Mouse (Mus musculus) forebrain, embryonic 10.5 days (tissue): ENCODE data around the gene Ppm1j. TPM values are rescaled to one million over a fixed set of nuclear protein-coding genes. Genes with fewer than 3 reads are reported as not detected.
"Not testable (repeated sequence)": the region's sequence is repeated elsewhere in the genome, so short reads cannot be mapped to it uniquely, and the experiment has no call there.

ENCODE experiments used
- DNase-seq: peaks from one replicate; pipeline ENCODE4 v3.0.0-alpha.2; 2017; ENCODE audit warnings: low spot score; ENCODE audit errors: extremely low spot score
- H3K27ac ChIP-seq: fragments of 300-500 bp; sonication (generic); 2 replicates; pipeline ENCODE4 v1.5.1; 2016; ENCODE audit warnings: mild to moderate bottlenecking
- H3K27me3 ChIP-seq: fragments of 300-500 bp; sonication (generic); 2 replicates; pipeline ENCODE4 v1.6.1; 2016; ENCODE audit warnings: mild to moderate bottlenecking; ENCODE audit not compliant: poor library complexity, severe bottlenecking
- H3K36me3 ChIP-seq: fragments of 300-500 bp; sonication (generic); replicated peaks from 2 replicates; pipeline ENCODE4 v1.6.1; 2016; ENCODE audit warnings: mild to moderate bottlenecking, moderate library complexity
- H3K4me1 ChIP-seq: fragments of 300-500 bp; sonication (generic); 2 replicates; pipeline ENCODE4 v1.6.1; 2016
- H3K4me3 ChIP-seq: fragments of 300-500 bp; sonication (generic); 2 replicates; pipeline ENCODE4 v1.5.1; 2016; ENCODE audit warnings: mild to moderate bottlenecking, moderate library complexity
- H3K9me3 ChIP-seq: fragments of 300-500 bp; sonication (generic); 2 replicates; pipeline ENCODE4 v1.6.1; 2016; ENCODE audit warnings: mild to moderate bottlenecking, moderate library complexity
- WGBS: fragments of 180-500 bp; shearing (Covaris S2); methylation state at CpG from one replicate; pipeline ENCODE4 v1.1.7; 2016; 5-methylcytosine and 5-hydroxymethylcytosine counted together
- polyA plus RNA-seq: library from polyadenylated mRNA; unstranded; fragments of >200 nt; fragmentation: Nextera tagmentation; extraction: Ambion mirVana; gene quantifications from 2 replicates; pipeline ENCODE4 v1.2.1, GENCODE M21; 2016

Ppm1j gene
- 1.4 and 1.6 TPM in 2 replicates for polyA plus RNA-seq

DNA sequence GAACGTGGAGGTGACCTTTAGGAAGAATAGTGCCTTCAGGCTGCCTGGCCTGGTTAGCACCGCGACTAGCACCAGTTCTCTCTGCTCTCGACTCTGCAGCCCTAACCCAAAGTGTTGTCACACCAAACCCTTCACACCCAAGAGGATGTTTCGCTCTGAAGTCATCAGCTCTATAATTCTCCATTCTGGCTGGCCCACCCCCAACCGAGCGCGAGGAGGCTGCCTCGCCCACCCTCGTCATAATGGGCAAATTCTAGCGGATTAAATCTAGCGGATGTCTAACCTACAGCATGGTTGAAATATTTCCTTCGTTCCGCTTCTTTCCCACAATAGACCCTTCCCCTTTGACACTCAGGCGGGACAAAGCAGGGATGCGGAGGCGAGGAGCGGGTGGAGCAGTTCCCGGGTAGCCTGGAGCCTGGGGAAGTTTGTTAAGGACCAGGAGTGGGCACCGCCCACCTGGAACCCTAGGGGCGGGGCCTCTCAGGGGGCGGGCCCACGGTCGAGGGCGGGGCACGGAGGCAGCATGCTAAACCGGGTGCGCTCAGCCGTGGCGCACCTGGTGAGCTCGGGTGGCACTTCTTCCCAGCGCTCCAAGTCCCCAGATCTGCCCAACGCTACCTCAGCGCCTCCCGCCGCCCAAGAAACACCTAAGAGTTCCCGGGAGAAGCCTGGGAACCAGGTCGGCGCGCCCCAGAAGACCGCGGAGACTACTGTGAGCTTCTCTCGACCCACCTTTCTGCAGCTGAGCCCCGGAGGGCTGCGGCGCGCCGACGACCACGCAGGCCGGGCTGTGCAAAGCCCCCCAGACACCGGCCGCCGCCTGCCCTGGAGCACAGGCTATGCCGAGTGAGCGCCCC is at the start of gene Ppm1j:
TSS of gene Ppm1j (plus strand) at position 496 of the 860 bp plus-strand sequence.
- Histone ChIP-seq H3K4me3 (peak within 1 kb of the TSS; percentile 59), H3K27ac (peak within 1 kb of the TSS; percentile 26; the same call in 1 of the 2 replicates), H3K9me3 (no peaks in the 10 kb centered on the region), H3K27me3 (peaks cover 100% of the 10 kb centered on the region), H3K36me3 (no peaks in the 10 kb centered on the region), H3K4me1 (peaks cover 36% of the 10 kb centered on the region)
- DNase-seq, result peak; percentile 60
- under 1% methylated on average over 56 of the region's 56 CpGs for WGBS

DNA sequence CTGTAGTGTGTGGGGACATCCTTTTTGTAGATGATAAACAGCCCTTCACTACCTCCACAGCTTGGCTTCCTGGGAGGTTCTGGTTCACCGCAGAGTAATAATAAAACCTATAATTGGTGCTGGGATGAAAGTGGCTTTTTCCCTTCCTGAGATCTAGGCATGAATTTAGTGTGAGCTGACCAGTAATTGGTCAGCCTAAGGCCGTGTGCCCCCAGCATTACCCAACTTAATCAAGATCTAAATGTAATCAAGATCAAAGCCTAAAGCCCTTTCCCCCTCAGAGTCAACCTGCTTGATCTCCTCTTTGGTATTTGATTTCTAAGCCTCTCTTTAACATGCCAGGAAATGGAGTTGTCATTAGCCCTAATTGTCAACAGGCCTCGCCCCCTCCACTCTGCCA is 47.9 kb upstream of the Ppm1j start:
- Histone ChIP-seq H3K9me3 (no peaks in the 10 kb centered on the region), H3K27me3 (no peaks in the 10 kb centered on the region), H3K4me3 (no peak overlapping the region), H3K36me3 (no peaks in the 10 kb centered on the region), H3K4me1 (0 out of 2 replicates have a peak, but pooled peaks cover 7% of the 10 kb centered on the region), H3K27ac (no peak overlapping the region)
- no peak for DNase-seq
- 55% methylated on average over 3 of the region's 3 CpGs for WGBS

DNA sequence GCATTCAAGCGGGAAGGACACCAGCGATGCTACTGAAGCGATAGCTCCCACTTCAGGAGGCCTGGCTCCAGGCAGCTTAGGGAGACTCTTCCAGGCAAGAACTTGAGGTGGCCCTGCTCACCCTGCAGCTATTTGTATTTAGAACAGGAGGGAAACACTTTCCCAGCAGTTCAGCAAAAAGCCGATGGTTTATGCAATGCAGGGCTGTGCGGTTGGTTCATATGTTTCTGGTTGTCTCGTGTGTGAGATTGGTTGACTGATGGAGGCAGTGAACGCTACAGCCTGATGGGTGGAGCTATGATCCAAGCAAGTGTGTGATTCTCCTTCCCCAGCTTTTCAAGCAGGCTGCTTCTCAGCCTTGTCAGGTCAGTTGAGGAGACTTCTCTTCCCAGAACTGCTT is 46.2 kb upstream of the Ppm1j start:
- Histone ChIP-seq H3K27me3 (no peaks in the 10 kb centered on the region), H3K27ac (no peak overlapping the region), H3K4me1 (0 out of 2 replicates have a peak, but pooled peaks cover 7% of the 10 kb centered on the region), H3K36me3 (no peaks in the 10 kb centered on the region), H3K4me3 (no peak overlapping the region), H3K9me3 (no peaks in the 10 kb centered on the region)
- DNase-seq, result no peak
- WGBS, result 69% methylated on average over 7 of the region's 7 CpGs

DNA sequence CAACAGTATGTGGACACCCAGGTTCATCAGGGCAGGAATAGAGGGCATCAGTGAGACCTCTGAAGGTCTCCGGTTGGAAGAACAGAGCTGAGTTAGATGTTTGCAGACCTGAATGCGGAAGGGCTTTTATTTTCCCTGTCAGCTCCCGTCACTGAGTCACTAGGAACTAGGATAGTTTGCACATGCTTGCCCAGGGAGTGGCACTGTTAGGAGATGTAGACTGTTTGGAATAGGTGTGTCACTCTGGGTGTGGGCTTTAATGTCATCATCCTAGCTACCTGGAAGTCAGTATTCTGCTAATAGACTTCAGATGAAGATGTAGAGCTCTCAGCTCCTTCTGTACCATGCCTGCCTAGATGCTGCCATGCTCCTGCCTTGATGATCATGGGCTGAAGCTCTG is 38.9 kb upstream of the Ppm1j start:
- no peaks in the 10 kb centered on the region for H3K9me3 ChIP-seq
- no peak overlapping the region for H3K4me3 ChIP-seq
- 95% methylated on average over 3 of the region's 3 CpGs for WGBS
- DNase-seq, result no peak
- H3K27ac ChIP-seq, result no peak overlapping the region
- no peaks in the 10 kb centered on the region for H3K27me3 ChIP-seq
- no peaks in the 10 kb centered on the region for H3K4me1 ChIP-seq
- no peaks in the 10 kb centered on the region for H3K36me3 ChIP-seq

DNA sequence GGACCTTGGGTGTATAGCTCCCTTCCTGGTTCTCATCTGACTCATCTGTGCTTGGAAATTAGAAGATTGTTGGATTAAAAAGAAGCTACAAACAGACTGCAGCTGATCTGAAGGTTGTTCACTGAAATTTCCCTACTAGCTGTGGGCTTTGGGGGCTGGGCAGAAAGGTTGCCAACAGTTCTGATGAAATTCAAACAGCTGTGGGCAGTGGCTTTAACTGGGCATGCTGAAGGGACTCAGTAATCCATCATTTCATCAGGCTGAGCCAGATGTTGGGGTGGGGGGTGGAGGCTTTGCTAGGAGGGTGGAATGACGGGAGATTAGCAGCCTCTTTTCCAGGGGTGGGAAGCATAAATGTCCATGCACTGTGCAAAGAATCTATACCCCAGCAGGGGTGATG is 37.7 kb upstream of the Ppm1j start:
- Histone ChIP-seq H3K9me3 (no peaks in the 10 kb centered on the region), H3K4me3 (no peak overlapping the region), H3K36me3 (no peaks in the 10 kb centered on the region), H3K27ac (no peak overlapping the region), H3K27me3 (no peaks in the 10 kb centered on the region), H3K4me1 (no peaks in the 10 kb centered on the region)
- no peak for DNase-seq
- WGBS, result 64% methylated on average over 1 of the region's 1 CpGs

DNA sequence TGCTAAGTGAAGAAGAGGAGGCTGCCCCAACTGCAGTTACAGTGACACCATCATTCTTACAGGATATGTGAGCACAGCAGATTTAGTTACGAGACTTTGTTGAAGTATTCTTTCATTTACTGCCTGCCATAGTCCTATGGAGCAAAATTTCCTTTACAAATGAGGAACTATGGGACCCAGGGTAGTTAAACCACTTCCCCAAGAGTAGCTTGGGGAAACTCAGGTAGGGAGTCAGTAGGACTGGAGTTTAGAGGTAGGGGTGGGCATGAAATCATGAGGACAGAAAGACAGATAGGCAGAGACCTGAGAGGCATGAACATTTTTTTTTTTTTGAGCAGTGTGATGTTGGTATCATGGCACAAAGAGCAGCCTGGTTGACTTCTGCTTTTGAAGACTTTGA is 37.0 kb upstream of the Ppm1j start:
- Histone ChIP-seq H3K9me3 (no peaks in the 10 kb centered on the region; the same call in 1 of the 2 replicates), H3K36me3 (no peaks in the 10 kb centered on the region), H3K4me3 (no peak overlapping the region), H3K4me1 (no peaks in the 10 kb centered on the region), H3K27ac (no peak overlapping the region), H3K27me3 (no peaks in the 10 kb centered on the region)
- WGBS, result 82% methylated on average over 1 of the region's 1 CpGs
- DNase-seq, result no peak

DNA sequence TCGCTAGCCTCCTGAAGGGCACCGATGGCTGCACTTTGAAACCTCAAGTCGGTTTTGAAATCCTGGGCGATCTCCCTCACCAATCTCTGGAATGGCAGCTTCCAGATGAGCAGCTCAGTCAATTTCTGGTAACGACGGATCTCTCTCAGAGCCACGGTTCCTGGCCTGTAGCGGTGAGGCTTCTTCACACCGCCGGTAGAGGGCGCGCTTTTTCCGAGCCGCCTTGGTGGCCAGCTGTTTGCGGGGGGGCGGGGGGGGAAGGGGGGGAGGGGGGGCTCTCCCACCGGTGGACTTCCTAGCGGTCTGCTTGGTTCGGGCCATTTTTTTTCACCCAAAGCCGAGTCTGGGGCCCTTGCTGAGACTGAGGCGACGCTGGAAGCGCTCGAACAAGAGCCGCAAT is 28.0 kb upstream of the Ppm1j start:
- Histone ChIP-seq H3K27me3 (peaks cover 27% of the 10 kb centered on the region), H3K4me3 (peak overlapping the region; percentile 30)
- DNase-seq, result peak; percentile 27
- H3K36me3 ChIP-seq, H3K27ac ChIP-seq, H3K9me3 ChIP-seq, H3K4me1 ChIP-seq: not testable (repeated sequence)
- WGBS, result 15% methylated on average over 24 of the region's 25 CpGs

DNA sequence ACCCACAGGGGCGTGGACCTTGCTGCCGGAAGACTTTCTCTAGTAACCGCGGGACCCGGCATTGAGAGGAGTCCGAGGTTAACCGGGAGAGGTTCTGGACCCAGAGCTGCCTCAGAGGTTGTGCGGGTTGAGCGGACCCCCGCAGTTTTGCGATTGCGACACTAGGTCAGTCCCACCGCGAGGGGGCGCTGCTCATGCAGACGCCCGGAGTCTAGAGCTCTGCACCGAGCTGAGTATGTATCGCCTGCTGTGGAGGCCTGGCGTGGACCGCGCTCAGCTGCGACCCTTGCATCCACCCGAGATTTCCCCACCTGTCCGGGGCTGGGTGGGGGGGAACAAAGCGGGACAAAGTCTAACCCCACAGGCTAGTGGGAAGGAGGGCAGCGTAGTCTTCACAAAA is 22.4 kb upstream of the Ppm1j start:
- no peaks in the 10 kb centered on the region for H3K9me3 ChIP-seq
- H3K27ac ChIP-seq, result peak overlapping the region; percentile 77
- H3K4me1 ChIP-seq, result peaks cover 15% of the 10 kb centered on the region
- no peaks in the 10 kb centered on the region for H3K36me3 ChIP-seq
- WGBS, result 1% methylated on average over 27 of the region's 27 CpGs
- H3K4me3 ChIP-seq, result peak overlapping the region; percentile 52
- peak; percentile 84 for DNase-seq
- peaks cover 64% of the 10 kb centered on the region for H3K27me3 ChIP-seq

DNA sequence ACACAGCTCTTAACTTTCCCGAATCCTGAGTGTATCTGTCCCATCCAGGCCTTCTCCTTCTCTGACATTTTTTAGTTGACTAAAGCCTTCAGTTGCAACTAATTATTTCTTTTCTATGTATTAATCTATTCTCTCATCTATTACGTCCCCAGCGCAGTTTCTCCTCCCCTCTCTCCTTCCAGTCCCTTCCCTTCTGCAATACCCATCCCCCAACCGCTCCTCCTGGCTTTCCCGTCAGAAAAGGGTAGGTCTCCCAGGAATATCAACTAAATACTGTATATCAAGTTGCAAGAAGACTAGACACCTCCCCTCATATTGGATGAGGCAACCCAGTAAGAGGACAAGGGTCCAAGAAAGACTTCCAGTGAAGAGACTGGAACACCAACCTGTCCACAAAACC is 22.0 kb upstream of the Ppm1j start:
- Histone ChIP-seq H3K4me1 (peaks cover 15% of the 10 kb centered on the region), H3K36me3 (no peaks in the 10 kb centered on the region), H3K9me3 (no peaks in the 10 kb centered on the region), H3K27me3 (peaks cover 59% of the 10 kb centered on the region), H3K4me3 (peak overlapping the region; percentile 52), H3K27ac (peak overlapping the region; percentile 77)
- 6% methylated on average over 5 of the region's 5 CpGs for WGBS
- no peak for DNase-seq

DNA sequence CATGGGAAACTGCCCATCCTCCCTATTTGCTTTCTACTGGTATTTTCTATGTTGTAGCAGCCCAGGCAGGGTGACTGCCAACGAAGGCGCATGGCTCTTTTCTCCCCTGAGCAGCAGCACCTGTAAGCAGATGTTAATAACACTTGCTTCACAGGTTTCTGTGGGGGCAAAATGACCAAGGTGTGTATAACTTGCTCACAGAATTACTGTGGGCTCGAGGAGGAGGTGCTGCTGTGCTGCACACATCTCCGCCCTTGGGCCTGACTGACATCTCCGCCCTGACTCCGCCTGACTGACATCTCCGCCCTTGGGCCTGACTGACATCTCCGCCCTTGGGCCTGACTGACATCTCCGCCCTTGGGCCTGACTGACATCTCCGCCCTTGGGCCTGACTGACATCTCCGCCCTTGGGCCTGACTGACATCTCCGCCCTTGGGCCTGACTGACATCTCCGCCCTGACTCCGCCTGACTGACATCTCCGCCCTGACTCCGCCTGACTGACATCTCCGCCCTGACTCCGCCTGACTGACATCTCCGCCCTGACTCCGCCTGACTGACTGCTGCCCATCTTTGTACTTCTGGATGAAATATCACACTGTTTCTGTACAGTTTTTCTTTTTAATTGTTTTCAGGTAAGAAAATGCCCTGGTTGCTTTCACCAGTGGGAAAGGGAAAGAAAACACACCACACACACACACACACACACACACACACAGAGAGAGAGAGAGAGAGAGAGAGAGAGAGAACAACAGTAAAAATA is 18.6 kb upstream of the Ppm1j start:
- Histone ChIP-seq H3K4me1 (peaks cover 15% of the 10 kb centered on the region), H3K27me3 (peaks cover 47% of the 10 kb centered on the region)
- H3K4me3 ChIP-seq, DNase-seq, H3K27ac ChIP-seq, H3K9me3 ChIP-seq, H3K36me3 ChIP-seq: not testable (repeated sequence)
- 16% methylated on average over 20 of the region's 20 CpGs for WGBS

DNA sequence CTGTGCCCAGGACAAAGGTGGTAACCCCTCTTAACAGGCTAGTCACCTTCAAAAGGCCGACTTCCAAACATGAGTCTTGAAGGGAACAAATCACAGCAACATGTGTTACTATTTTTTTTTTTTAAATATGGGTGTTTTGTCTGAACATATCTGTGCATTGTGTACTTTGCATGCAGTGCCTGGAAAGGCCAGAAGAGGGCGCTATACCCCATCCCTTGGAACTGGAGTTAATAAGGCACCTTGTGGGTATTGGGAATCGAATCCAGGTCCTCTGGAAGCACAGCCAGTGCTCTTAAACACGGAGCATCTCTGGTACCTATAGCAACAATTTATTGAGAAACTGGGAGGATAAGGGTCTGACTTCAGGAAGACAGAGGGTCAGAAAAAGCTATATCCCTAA is 15.8 kb upstream of the Ppm1j start:
- 20% methylated on average over 4 of the region's 4 CpGs for WGBS
- H3K4me3 ChIP-seq, result no peak overlapping the region
- DNase-seq, result no peak
- no peaks in the 10 kb centered on the region for H3K36me3 ChIP-seq
- peaks cover 21% of the 10 kb centered on the region for H3K27me3 ChIP-seq
- no peak overlapping the region for H3K27ac ChIP-seq
- peaks cover 7% of the 10 kb centered on the region for H3K4me1 ChIP-seq
- no peaks in the 10 kb centered on the region for H3K9me3 ChIP-seq

DNA sequence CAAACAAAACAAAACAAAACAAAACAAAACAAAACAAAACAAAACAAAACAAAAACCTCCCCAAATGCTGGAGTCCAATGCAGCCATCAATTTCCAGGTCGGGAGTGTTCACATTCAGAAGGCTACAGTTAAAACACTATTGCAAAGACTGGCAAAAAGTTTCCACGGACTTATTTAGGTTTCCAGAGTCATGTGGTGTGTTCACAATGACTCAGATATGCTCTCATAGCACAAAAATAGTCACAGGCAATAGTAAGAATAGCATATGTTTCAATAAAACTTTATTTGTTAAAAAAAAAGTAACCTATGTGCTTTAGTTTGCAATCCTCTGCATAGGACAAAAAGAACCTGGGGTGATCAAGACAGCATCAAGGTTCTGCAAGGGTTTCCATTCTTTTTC is 13.7 kb upstream of the Ppm1j start:
- no peaks in the 10 kb centered on the region for H3K9me3 ChIP-seq
- no peaks in the 10 kb centered on the region for H3K36me3 ChIP-seq
- DNase-seq, result no peak
- WGBS, result 69% methylated on average over 2 of the region's 2 CpGs
- H3K4me3 ChIP-seq, result no peak overlapping the region
- H3K4me1 ChIP-seq, result peaks cover 3% of the 10 kb centered on the region
- H3K27ac ChIP-seq, result no peak overlapping the region
- H3K27me3 ChIP-seq, result peaks cover 12% of the 10 kb centered on the region

DNA sequence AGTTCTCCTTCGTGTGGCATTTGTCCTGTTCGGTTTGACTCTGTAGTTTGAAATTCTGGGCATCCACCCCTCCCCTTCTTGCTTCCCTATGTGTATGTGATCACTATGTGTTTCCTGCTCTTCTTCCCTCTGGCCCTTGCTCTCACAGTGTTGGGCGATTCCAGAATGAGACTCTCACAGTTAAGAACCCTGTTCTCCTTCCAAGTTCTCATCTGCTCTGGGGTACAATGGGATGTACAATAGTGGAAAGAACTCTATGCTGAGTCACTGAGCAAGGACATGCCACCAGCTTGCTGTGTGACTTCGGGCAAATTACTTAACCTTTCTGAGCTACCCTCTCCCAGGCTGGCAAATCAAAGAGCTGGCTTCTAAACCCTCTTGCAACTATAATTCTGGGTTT is 13.1 kb upstream of the Ppm1j start:
- WGBS, result 82% methylated on average over 4 of the region's 4 CpGs
- Histone ChIP-seq H3K36me3 (no peaks in the 10 kb centered on the region), H3K9me3 (no peaks in the 10 kb centered on the region), H3K27me3 (peaks cover 17% of the 10 kb centered on the region), H3K27ac (no peak overlapping the region), H3K4me3 (no peak overlapping the region), H3K4me1 (peaks cover 2% of the 10 kb centered on the region; the same call in 1 of the 2 replicates)
- no peak for DNase-seq
